Mouse (Mus musculus) common myeloid progenitor, adult 5-6 weeks (primary cell): Measurements from ENCODE around the gene Mal. TPM values are rescaled to one million over a fixed set of nuclear protein-coding genes. Genes with fewer than 3 reads are reported as not detected.

Experiments used
- ATAC-seq: replicated peaks from 2 replicates; pipeline ENCODE4 v1.8.0; 2016; ENCODE audit warnings: low read depth, mild to moderate bottlenecking, moderate TSS enrichment, inconsistent platforms; ENCODE audit not compliant: poor library complexity, severe bottlenecking
- total RNA-seq: library from RNA; stranded (forward); fragments of 200-1000, 187-1606 nt; gene quantifications from 2 replicates; pipeline ENCODE4 v1.2.3, GENCODE M21; 2017

The Mal gene
- not detected in 2 replicates for total RNA-seq

DNA sequence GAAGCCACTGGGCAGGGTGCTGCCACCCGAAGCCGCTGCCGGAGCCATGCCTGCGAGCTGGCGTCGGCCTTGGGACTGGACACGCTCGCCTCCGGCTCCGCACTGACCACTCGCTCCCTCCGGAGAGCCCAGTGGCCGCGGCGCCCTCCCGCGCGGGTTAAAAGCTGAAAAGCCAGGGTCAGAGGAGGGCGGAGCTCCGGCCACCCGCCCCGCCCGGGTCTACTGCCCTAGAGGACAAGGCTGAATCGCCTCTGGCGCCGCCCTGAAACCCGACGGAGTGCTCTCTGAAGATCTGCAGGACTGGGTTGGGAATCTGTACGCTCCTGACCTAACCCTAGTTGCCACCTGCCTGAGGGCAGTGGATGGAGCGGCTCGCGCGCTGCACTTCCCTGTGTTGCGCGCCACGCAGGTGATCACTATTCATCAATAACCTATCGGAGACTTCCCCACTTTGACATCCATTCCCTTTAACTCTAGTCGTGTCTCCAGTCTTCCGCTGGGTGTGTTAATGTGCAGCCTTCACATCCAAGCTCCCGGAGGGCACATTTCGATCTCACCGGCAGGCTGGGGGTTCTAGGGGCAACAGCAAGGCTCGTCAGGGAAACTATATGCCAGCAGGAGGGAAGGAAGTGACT is at the start of gene Mal:
Gene Mal, minus strand, starts transcription at position 610 of the 635 bp plus-strand sequence.
- ATAC-seq: 0 out of 2 replicates have a peak, but pooled peaks have one; percentile 18

DNA sequence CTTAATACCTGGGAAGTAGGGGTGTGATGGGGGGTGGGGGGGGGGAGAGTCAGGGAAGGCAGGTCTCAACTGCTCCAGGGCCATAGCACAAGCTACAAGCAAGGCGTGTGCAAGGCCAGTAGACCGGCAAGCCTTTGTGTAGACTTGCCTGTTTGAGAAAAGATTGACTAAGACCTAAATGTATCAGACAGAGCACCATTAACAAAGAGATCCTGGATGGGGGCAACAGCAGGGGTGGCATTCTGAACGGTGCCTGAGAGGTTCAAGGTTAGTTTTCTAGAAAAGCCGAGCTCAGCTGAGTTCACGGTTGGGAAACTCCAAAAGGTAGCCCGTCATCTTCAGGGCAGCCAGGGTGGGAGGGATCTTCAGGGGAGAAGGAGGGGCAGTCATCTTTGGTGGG is 48.8 kb upstream of the Mal start:
- no peak for ATAC-seq

DNA sequence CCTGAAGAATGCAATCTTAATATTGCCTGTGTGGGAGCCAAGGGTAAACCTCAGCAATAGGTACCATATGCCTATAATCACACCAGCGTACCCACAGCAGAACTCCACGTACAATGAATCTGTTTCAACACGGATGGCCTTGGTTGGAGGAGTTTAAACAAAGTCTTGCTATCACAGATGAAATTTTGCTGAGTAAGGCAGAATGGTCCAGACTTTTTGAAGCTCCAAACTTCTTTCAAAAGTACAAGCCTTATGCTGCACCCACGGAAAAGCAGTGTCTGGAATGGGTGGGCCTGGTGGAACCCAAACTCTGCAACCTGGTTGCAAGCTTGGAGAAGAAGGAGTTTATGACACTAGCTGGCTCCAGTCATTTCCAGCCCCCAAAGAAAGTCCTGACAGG is 32.7 kb upstream of the Mal start:
- no peak for ATAC-seq

DNA sequence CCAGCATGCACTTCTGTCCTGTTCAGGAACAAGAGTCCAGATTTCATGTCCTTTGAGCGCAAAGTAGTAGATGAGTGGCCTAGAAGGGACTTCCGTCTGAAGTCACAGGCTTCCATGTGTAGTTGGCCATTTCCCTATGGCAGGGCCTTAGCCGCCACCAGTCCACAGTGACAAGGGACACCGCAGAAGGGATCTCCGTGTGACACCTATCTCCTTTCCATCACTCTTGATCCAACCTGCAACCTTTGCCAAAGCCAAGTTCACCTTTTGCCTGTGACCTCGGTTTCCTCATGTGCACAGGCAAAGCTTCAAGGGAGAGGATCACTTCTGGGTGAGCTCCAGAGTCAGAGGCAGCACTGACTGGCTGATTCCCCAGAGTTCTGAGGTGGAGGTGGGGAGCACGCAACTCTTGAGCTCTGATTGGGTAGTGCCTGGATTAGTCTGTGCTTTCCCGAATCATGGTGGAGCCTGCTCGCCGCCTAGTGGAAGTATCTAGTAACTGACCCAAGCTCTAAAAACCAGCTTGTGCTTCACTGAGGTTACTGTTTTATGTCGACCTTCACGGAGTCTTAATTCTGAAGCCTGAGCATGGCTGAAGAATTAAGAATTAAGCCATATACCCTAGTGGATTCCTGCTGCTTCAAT is 27.3 kb upstream of the Mal start:
- ATAC-seq: peak; percentile 92

DNA sequence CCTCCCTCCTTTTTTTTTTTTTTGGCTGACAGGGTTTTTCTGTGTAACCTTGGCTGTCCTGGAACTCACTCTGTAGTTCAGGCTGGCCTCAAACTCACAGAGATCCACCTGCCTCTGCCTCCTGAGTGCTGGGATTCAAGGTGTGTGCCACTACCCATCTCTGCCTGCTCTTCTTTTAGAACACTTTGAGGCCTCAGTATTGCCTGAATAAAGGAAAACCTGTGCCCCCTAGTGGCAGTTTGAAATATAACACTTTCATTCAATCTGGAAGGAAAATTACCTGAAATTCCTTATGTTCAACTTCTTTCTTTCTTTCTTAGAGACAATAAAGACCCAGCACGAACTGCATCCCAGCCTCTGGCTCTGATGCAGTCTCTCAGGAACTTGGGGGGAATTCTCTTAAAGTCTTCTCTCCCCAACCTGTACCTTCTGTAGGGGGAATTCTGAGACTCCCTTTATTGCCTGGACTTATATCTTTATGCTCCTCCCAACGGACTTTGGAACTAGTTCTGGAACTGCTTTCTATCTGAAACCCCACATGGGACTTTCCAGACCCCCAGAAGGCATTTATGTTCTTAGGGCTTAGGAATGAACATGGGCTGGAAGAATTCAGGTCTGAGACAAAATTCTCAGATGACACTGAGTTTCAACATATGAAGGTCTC is 11.5 kb upstream of the Mal start:
- ATAC-seq: no peak

DNA sequence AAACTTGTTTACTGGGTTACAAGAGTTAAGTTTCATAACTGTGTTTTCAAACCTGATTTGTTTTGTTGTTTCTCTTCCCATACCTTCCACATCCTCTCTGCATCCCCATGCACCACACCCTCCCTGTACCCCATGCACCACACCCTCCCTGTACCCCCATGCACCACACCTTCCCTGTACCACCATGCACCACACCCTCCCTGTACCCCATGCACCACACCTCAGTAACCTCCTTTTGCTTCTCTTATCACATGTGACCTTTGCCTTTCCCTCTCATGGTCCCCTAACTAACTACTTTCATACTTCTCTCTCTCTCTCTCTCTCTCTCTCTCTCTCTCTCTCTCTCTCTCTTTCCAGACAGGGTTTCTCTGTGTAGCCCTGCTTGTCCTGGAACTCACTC is 10.5 kb upstream of the Mal start:
- ATAC-seq: no peak

DNA sequence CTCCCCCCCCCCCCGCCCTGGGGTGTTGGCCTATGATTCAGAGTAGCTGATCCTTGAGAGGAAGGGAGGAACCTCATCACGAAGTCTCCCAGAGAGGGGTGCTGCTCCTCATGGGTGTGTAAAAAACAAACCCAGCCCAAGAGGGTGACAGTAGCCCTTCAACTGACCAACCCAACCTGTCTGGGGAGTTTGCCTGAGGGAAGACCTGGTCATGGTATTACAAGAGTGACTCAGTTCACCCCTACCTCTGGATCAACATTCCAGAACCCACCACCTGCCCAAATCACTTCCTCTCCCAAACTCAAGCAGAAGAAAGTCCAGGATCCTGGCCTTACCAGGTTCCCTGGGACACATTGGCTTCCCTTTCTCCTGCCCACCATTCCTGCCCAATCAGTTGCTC is 6.2 kb upstream of the Mal start:
- ATAC-seq: no peak

DNA sequence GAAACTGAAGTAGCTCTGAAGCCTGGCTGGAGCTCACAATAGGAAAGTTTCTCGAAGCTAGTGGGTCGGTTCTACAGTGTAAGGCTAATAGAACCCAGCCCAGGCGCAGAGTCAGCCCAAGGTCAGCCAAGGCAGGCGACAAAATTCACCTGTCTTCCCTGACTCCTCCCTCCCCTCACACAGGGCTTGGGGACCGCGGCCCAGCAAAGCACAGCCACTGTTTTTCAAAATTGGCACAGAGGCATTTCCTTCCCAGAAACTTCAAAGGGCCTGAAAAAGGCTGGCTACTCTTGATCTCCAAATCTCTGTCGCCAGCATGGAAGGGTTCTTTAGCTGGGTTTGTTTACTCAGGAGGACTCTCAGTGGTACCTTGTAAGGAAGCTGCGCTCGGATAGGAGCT is 1.1 kb downstream of the Mal start:
- no peak for ATAC-seq

DNA sequence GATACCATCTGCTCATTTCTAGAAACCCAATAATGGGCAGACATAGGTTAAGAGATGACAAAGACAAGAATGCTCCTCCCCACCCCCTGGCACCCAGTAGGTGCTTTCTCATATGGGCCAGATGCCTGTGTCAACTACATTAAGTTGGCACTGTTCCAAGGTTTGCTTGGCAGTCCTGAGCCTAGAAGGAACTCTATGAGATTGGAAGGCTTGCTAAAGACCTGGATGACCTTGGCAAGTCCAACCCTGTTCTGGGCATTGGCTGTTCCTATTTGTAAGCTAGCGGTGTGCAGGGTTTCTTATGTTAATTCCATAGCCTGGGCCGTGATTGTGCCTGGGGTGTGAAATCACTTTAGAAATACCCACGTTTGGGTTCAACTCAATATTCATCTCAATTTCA is 1.7 kb downstream of the Mal start:
- ATAC-seq: no peak

DNA sequence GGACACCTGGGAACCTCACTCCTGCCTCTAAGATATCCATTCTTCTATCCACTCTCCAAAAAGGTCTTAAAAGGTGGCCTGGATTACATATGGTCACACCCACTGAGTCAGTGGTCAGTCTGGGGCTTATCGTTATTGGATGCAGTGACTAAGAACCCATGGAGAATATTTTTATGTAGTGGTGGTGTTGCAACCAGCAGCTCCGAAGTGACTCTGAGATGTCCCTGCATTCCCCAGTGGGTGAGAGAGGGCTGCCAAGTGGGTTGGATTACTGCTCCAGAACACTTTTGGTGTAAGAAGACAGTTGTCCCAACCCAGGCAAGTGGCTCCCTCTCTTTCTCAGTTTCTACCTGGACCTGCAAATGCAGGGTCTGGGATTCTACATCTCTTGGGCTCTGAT is 3.7 kb downstream of the Mal start:
- ATAC-seq: no peak

DNA sequence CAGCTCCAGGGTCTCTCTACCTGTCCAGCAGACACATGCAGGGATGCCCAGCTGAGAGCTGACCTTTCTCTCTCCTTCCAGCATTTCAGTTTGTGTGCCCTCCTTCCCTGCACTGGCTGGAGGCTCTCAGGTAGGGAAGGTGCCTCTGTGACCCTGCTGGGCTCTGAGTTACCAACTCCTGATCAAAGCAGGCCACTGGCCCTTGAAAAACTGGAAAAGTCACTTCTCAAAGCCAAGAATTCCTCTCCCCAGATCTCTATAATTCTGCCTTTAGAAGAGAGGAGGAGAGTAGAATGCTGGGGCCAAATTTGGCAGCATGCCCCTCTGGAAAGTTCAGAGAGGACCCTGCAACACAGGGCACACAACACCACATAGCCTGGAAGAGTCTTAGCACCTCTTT is 4.2 kb downstream of the Mal start:
- no peak for ATAC-seq

DNA sequence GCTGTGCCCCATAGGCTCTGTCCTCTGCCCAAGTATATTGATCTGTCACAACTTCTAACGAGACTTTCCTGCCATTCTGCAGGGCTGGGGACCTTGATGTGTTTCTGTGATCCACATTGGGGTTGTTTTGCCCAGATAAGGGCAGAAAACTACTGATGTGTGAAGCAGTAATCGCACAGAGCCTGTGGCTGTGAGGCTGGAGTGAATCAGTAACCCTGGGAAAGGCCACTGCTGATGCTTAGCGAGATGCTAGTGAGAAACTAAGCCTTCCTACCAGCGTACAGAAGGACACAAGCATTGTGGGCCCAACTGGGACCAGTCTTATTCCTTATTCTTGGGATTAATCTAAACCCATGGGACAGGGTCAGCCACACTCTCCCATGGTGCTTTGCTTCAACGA is 4.9 kb downstream of the Mal start:
- no peak for ATAC-seq

DNA sequence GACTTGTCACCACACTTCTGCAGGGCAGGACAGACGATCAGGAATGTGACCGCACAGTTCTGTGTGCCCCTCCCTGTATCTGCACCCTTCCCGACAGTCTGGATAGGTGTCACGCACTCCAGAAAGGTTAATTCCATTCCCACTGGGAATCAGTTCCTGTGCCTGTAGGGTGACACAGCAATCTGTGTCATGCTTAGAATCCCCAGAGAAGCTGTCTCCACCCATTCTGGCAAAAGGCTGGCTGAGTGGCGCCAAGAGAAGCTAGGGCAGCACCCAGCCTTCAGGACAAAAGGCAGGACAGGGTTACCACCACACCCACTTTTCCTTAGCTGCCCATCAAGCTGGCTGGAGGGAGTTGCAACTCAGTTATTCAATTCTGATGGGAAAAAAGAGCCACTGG is 6.6 kb downstream of the Mal start:
- no peak for ATAC-seq

DNA sequence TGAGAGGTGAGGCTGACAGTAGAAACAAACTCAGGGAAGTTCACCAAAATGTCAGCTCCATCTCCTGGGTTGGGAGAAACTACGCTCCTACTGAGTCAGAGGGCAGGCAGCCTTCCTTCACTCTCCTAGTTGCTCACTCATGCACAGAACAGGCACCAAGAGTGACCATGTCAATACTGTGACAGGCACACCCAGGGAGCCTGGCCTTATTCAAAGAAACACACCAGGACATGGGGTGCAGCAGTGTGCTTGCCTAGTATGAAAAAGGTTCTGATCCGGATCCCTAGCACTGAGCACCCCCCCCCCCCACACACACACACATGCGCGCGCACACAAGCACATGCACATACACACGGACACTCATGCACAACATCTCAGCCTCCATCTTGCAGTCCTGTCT is 8.3 kb downstream of the Mal start:
- no peak for ATAC-seq

DNA sequence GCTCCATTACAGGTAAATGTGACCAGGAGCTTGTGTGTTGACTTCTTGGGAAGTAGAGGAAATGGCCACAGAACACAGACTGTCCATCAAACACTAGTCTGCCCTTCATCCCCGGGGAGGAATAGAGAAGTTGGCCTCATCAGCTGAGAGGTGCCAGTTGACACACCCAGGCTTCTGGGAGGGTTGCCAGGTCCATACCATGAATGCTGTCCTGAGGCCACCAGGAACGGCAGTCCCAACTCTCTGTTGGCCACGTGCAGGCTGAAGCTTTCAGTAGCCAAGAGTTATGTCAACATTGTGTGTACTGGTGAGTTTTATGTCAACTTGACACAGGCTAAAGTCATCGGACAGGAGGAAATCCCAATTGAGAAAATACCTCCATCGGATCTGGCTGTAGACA is 9.6 kb downstream of the Mal start:
- ATAC-seq: no peak

DNA sequence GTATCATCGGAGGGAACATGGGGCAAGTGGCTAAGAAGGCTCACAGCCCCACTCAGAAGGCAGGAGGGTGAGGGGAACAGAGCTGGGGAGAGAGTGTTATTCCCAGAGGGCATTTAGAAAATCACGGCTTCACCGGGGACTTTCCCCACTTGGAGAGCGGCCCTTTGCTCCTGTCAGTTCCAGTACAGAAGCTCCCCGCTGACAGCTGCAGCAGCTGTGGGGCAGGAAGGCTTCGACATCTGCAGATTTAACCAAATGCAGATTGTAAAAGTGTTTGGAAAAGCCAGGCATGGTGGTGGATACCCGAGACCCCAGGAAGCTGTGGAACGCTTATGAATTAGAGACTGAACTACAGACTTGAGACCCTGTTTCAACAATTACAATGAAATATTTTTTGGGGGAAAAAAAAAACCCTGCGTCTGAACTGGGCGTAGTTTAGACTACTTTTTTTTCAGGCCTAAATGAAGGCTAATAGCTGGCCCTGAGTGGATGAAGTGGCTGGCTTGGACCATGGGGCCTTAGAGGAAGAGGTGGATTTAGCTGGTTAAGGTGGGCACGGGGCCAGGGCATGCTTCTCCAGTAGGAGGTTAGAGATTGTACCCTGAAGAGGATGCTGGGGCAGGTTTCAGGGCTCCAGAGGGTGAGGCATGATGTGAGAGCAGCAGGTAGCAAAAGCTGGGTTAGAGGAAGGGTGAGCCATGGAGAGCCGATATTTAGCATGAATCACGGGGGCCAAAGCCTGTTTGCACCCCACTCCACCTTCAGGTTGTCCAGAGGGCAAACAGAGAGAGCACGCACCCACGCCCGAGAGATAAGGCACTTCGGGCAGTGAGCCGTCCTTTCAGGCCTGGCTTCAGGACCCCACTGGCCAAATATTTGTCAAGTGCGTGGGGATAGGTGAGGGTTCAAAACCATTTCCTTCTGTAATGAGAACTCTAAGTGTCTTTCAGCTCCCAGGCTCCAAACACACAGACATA is 12.5 kb downstream of the Mal start:
- ATAC-seq: no peak

DNA sequence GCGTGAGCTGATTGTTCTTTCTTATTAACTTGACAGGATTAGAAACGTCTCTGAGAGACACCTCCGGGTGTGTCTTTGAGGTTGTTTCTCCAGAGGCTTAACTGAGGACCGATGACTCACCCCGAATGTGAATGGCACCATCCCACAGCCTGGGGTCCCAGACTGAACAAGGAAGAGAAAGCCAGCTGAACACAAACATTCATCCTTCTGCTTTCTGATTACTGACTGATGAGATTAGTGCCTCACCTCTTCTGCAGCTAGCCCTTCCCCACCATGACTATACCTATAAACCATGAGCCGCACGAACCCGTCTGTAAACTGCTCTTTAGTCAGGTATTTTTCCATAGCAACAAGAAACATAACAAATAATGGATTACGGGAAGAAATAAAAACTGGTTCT is 17.5 kb downstream of the Mal start:
- no peak for ATAC-seq

DNA sequence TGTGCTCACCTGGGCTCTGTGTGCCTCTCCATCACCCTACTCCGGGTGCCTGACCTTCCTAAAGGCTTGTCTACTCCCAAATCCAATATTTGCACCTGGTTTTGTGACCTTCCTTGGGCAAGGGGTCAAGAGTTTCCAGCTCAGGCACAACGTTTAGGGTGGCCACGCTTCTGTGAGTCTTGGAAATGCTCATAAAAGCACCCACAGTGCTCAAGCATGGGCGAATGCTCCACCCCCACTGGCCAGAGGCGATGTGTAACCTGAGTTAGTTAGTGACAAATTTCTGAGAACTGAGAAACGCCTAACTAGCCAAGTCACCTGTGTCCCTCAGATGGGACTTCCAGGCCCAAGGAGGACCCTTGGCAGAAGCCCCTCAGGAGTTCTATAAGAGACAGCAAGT is 20.9 kb downstream of the Mal start:
- no peak for ATAC-seq

DNA sequence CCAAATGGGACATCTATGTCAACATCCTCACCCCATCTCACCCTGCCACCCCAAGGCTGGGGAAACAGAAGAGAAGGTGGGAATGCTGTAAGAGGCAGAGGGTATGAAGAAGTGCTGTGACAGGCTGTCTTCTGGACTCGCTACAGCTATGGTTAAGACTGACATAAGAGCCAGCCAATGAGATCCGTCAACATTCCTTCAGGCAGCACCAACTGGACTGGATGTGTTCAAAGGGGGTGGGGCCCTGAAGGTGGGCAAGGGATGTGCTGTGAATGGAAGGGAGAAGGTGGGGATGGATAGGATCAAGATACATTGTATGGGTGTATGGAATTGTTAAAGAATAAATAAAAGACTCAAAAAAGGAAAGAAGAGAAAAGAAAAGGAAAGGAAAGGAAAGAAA is 23.9 kb downstream of the Mal start:
- no peak for ATAC-seq

DNA sequence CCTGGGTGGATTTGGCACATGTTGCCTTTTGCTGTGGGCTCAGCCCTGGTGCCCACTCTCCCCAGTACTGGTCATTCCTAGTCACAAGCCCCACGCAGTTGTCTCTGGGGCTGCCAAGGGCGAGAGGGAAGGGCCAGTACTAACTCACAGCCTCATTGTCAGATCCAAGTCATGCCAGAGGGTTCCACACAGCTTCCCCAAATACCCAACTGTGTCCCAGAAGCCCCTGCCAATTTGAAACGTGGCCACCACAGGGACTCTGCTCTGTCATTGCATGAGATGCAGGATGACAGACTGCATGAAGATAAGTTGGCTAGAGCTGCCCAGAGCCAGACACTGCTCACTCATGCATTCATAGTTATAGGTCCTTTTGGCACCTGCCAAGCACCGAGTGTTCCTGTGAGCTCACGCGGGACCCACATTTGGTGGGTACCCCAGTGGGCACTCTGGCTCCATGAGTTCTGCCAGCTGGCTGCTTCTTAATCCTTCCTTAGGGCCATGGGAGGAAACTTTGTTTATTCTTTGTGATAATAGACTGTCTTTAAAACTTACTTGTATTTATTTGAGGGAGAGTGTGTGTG is 28.4 kb downstream of the Mal start:
- no peak for ATAC-seq
